In genomic region chr12:112857021-112857925, GRCm38 (mm10) we compare ENCODE assay signal across 24 mouse cellular contexts. TPM values are rescaled to one million over a fixed set of nuclear protein-coding genes. Genes with fewer than 3 reads are reported as not detected.
A peak's percentile ranks its signal among the peaks of the same experiment; 100 is the strongest.
DNase-seq lines count a peak whose midpoint lies in the region; ATAC-seq and TF ChIP-seq lines count a peak whose summit lies in the region.
"Had no signal": no experiment of that assay in that cellular context is flagged by ENCODE, and none has a peak within 500 bp of the region (broad histone marks: within the 10 kb centered on the region; RNA-seq: fewer than 3 reads in every experiment).

No protein-coding gene starts in this region.

- H3K4me2 ChIP-seq in liver, postnatal 0 days (ENCODE audit: low read depth, low read length), result no peak overlapping the region
- H3K4me2 ChIP-seq in liver, embryonic 11.5 days, result no peak overlapping the region
- H3K4me2 ChIP-seq: kidney, embryonic 15.5 days; midbrain, embryonic 12.5 days; stomach, embryonic 15.5 days had no signal

- H3K9ac ChIP-seq in liver, postnatal 0 days (replicated peaks), result no peak overlapping the region
- no peak overlapping the region for H3K9ac ChIP-seq in liver, embryonic 11.5 days (ENCODE audit: low read depth, low read length)
- H3K9ac ChIP-seq: kidney, embryonic 15.5 days; midbrain, embryonic 12.5 days; stomach, embryonic 15.5 days had no signal

- ATAC-seq in CD4-positive, CD25-positive, alpha-beta regulatory T cell, adult 4 months, result no peak
- peak; percentile 45 for ATAC-seq in liver, postnatal 0 days
- ATAC-seq in liver, embryonic 11.5 days (replicated peaks; ENCODE audit: low FRiP score), result no peak
- ATAC-seq: hindbrain, postnatal 0 days had no signal

- 54% methylated on average over 9 of the region's 9 CpGs for WGBS in liver, postnatal 0 days (ENCODE audit: insufficient replicate concordance)
- 55% methylated on average over 9 of the region's 9 CpGs for WGBS in liver, embryonic 11.5 days
- WGBS in bone marrow, adult 2 months, result 36% methylated on average over 9 of the region's 9 CpGs

- TF ChIP-seq CTCF in liver, postnatal 0 days (IDR thresholded peaks at IDR 0.05; ENCODE audit: low read depth), result no peak
- no peak for TF ChIP-seq CTCF in bone marrow, adult 2 months (IDR thresholded peaks at IDR 0.05; ENCODE audit: control insufficient read depth, insufficient read depth, low read length)

- H3K27me3 ChIP-seq in liver, postnatal 0 days (ENCODE audit: insufficient read depth, low read length), result no peaks in the 10 kb centered on the region
- H3K27me3 ChIP-seq in liver, embryonic 11.5 days (replicated peaks; ENCODE audit: control insufficient read depth, insufficient read depth, low read length), result no peaks in the 10 kb centered on the region
- H3K27me3 ChIP-seq: kidney, embryonic 15.5 days; midbrain, embryonic 12.5 days; stomach, embryonic 15.5 days had no signal

- TF ChIP-seq POLR2A in bone marrow, adult 2 months (IDR thresholded peaks at IDR 0.05; ENCODE audit: borderline replicate concordance, control insufficient read depth, low read depth, low read length), result no peak

- 0 out of 2 replicates have a peak overlapping the region, but pooled peaks have one; percentile 22 for H3K27ac ChIP-seq in liver, postnatal 0 days (ENCODE audit: low read depth)
- no peak overlapping the region for H3K27ac ChIP-seq in liver, embryonic 11.5 days (ENCODE audit: low read depth, low read length)
- H3K27ac ChIP-seq in bone marrow, adult 2 months (ENCODE audit: control insufficient read depth, insufficient read depth, low read depth, low read length, poor library complexity), result peak overlapping the region; percentile 12
- H3K27ac ChIP-seq: forebrain, embryonic 10.5 days; hindbrain, postnatal 0 days; kidney, embryonic 15.5 days; limb, embryonic 10.5 days; midbrain, embryonic 12.5 days; stomach, embryonic 15.5 days had no signal

- TF ChIP-seq EP300 in liver, postnatal 0 days (IDR thresholded peaks at IDR 0.05; ENCODE audit: low read depth), result no peak

- H3K4me1 ChIP-seq in liver, postnatal 0 days (ENCODE audit: insufficient read depth), result peaks cover 9% of the 10 kb centered on the region
- H3K4me1 ChIP-seq in liver, embryonic 11.5 days (replicated peaks; ENCODE audit: control insufficient read depth, insufficient read depth, low read length), result no peaks in the 10 kb centered on the region
- H3K4me1 ChIP-seq in bone marrow, adult 2 months (ENCODE audit: control insufficient read depth, insufficient read depth, low read length), result peaks cover 12% of the 10 kb centered on the region
- H3K4me1 ChIP-seq: midbrain, embryonic 12.5 days; stomach, embryonic 15.5 days had no signal

- H3K9me3 ChIP-seq in liver, postnatal 0 days (ENCODE audit: low read length), result no peaks in the 10 kb centered on the region
- H3K9me3 ChIP-seq in liver, embryonic 11.5 days (ENCODE audit: control insufficient read depth, low read length), result no peaks in the 10 kb centered on the region
- H3K9me3 ChIP-seq: forebrain, embryonic 10.5 days; kidney, embryonic 15.5 days; limb, embryonic 10.5 days; midbrain, embryonic 12.5 days; stomach, embryonic 15.5 days had no signal

- peak; percentile 48 for DNase-seq in CD4-positive, CD25-positive, alpha-beta regulatory T cell, adult 2 months (ENCODE audit: low read depth, low spot score)
- no peak for DNase-seq in liver, postnatal 0 days
- no peak for DNase-seq in liver, embryonic 11.5 days (ENCODE audit: low spot score)
- peak; percentile 70 for DNase-seq in thymus, postnatal 0 days (ENCODE audit: low spot score)
- no peak for DNase-seq in embryo, embryonic 10.5 days (ENCODE audit: low spot score)
- no peak for DNase-seq in yolk sac, embryonic 10.5 days (ENCODE audit: low spot score)
- DNase-seq: adrenal gland, postnatal 14 days; cerebellum, adult 9-11 months; gastrocnemius, postnatal 25 days; heart, postnatal 10 days; kidney, adult 11 months; liver; lung, postnatal 10 days; right cerebral cortex, postnatal 14 days; spleen, adult 18-20 months had no signal

- H3K4me3 ChIP-seq in liver, postnatal 0 days (ENCODE audit: low read depth, low read length), result no peak overlapping the region
- no peak overlapping the region for H3K4me3 ChIP-seq in liver, embryonic 11.5 days (ENCODE audit: low read depth, low read length)
- H3K4me3 ChIP-seq in bone marrow, adult 2 months (replicated peaks; ENCODE audit: control insufficient read depth, low read depth, low read length), result no peak overlapping the region
- H3K4me3 ChIP-seq: forebrain, embryonic 10.5 days; kidney, embryonic 15.5 days; limb, embryonic 10.5 days; midbrain, embryonic 12.5 days; stomach, embryonic 15.5 days had no signal

- H3K36me3 ChIP-seq in liver, postnatal 0 days (replicated peaks; ENCODE audit: insufficient read depth, low read length), result no peaks in the 10 kb centered on the region
- no peaks in the 10 kb centered on the region for H3K36me3 ChIP-seq in liver, embryonic 11.5 days (ENCODE audit: control insufficient read depth, insufficient read depth, low read length)
- H3K36me3 ChIP-seq: forebrain, embryonic 10.5 days; kidney, embryonic 15.5 days; limb, embryonic 10.5 days; midbrain, embryonic 12.5 days; stomach, embryonic 15.5 days had no signal

RNA-seq across cellular contexts. Expression of gene Gpr132, which starts 10.8 kb away (rescaled TPM):
- 100 to 1,000 TPM in 1 of 2 experiments, 10 to 100 TPM in 1; 79.5 to 107 TPM for polyA plus RNA-seq in CD4-positive, CD25-positive, alpha-beta regulatory T cell, adult 4 months (2017; shearing (Covaris generic))
- 0.26 and 0.34 TPM in 2 replicates for polyA plus RNA-seq in liver, postnatal 0 days (2015; fragmentation: Nextera tagmentation; extraction: Ambion mirVana)
- 0.53 and 0.62 TPM in 2 replicates for polyA plus RNA-seq in liver, embryonic 11.5 days (2014; fragmentation: Nextera tagmentation; extraction: Ambion mirVana)
- 6.1 and 15.8 TPM in 2 replicates for polyA plus RNA-seq in bone marrow, adult 2 months (2011; ENCODE audit: insufficient read depth, insufficient read length, low replicate concordance, missing spikeins)
- polyA plus RNA-seq in thymus, postnatal 0 days (2015; fragmentation: Nextera tagmentation; extraction: Ambion mirVana), result 26.6 and 28.5 TPM in 2 replicates
- polyA plus RNA-seq: hindbrain, embryonic 11.5 days; limb, embryonic 10.5 days; midbrain, embryonic 12.5 days had no signal

RNA-seq across cellular contexts. Expression of gene Cdca4, which starts 28.1 kb away (rescaled TPM):
- polyA plus RNA-seq in CD4-positive, CD25-positive, alpha-beta regulatory T cell, adult 4 months (2017; shearing (Covaris generic)), result 10 to 100 TPM; 70.5 to 85.8 TPM
- polyA plus RNA-seq in liver, postnatal 0 days (2015; fragmentation: Nextera tagmentation; extraction: Ambion mirVana), result 29.8 and 30.4 TPM in 2 replicates
- polyA plus RNA-seq in liver, embryonic 11.5 days (2014; fragmentation: Nextera tagmentation; extraction: Ambion mirVana), result 111 and 125 TPM in 2 replicates
- 23.4 and 40.6 TPM in 2 replicates for polyA plus RNA-seq in bone marrow, adult 2 months (2011; ENCODE audit: insufficient read depth, insufficient read length, low replicate concordance, missing spikeins)
- polyA plus RNA-seq in thymus, postnatal 0 days (2015; fragmentation: Nextera tagmentation; extraction: Ambion mirVana), result 147 and 151 TPM in 2 replicates

RNA-seq across cellular contexts. Expression of gene Clba1, which starts 48.5 kb away (rescaled TPM):
- under 1 TPM in 1 of 2 experiments, not detected in 1; 0.22 TPM for polyA plus RNA-seq in CD4-positive, CD25-positive, alpha-beta regulatory T cell, adult 4 months (2017; shearing (Covaris generic))
- polyA plus RNA-seq in liver, postnatal 0 days (2015; fragmentation: Nextera tagmentation; extraction: Ambion mirVana), result 0.69 TPM in 2 replicates
- 2.2 and 2.5 TPM in 2 replicates for polyA plus RNA-seq in liver, embryonic 11.5 days (2014; fragmentation: Nextera tagmentation; extraction: Ambion mirVana)
- polyA plus RNA-seq in bone marrow, adult 2 months (2011; ENCODE audit: insufficient read depth, insufficient read length, low replicate concordance, missing spikeins), result 1.9 TPM in 1 of 2 replicates, not detected in the other
- 4.8 and 4.9 TPM in 2 replicates for polyA plus RNA-seq in thymus, postnatal 0 days (2015; fragmentation: Nextera tagmentation; extraction: Ambion mirVana)

RNA-seq across cellular contexts. Expression of gene Ahnak2, which starts 54.8 kb away (rescaled TPM):
- not detected for polyA plus RNA-seq in CD4-positive, CD25-positive, alpha-beta regulatory T cell, adult 4 months (2017; shearing (Covaris generic))
- 0.22 and 0.36 TPM in 2 replicates for polyA plus RNA-seq in liver, postnatal 0 days (2015; fragmentation: Nextera tagmentation; extraction: Ambion mirVana)
- polyA plus RNA-seq in liver, embryonic 11.5 days (2014; fragmentation: Nextera tagmentation; extraction: Ambion mirVana), result 0.23 and 0.34 TPM in 2 replicates
- 1.4 TPM in 1 of 2 replicates, not detected in the other for polyA plus RNA-seq in bone marrow, adult 2 months (2011; ENCODE audit: insufficient read depth, insufficient read length, low replicate concordance, missing spikeins)
- 1.0 and 1.2 TPM in 2 replicates for polyA plus RNA-seq in thymus, postnatal 0 days (2015; fragmentation: Nextera tagmentation; extraction: Ambion mirVana)

Comparison
In these comparisons a context has a peak if more than half of its experiments do, and no peak if none do; other contexts are left out.
1. DNase-seq: peak in CD4-positive, CD25-positive, alpha-beta regulatory T cell, adult 2 months (single experiment) and thymus, postnatal 0 days (single experiment); none in liver, postnatal 0 days (single experiment), liver, embryonic 11.5 days (single experiment), embryo, embryonic 10.5 days (single experiment) and yolk sac, embryonic 10.5 days (single experiment).